Mouse (Mus musculus): Measurements from ENCODE around the gene AU040320. TPM values are rescaled to one million over a fixed set of nuclear protein-coding genes. Genes with fewer than 3 reads are reported as not detected.

Gene AU040320
- polyA plus RNA-seq, 1 experiment: 43.6 TPM

DNA sequence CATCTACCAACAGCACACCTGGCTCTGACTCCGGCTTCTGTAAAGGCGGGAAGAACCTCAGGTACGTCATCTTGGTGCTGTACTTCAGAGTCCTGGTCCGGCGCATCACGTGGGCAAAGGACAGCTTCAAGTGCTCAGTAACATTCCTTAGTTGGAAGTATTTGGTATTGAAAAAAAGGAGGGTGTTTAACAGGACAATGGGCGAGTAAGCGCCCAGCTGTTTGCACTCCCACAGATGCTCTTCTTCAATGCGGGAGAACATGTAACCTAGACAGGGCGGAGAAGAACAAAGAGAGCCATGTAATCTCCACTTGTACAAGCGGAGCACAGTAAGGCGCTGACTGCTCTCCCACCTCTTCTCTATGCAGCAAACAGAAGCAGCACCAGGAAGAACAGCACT, 115.4 kb downstream of the AU040320 start:
- no peaks in the 10 kb centered on the region for H3K4me1 ChIP-seq (ENCODE audit: control insufficient read depth, insufficient read depth, low read length)
- no peak for TF ChIP-seq POLR2A (IDR thresholded peaks at IDR 0.05; ENCODE audit: extremely low read depth, insufficient read depth, low read length)
- no peak for TF ChIP-seq CTCF (IDR thresholded peaks at IDR 0.05; ENCODE audit: extremely low read depth, insufficient read depth, low read length)
- no peak overlapping the region for H3K4me3 ChIP-seq (ENCODE audit: insufficient read depth, low read length)
- no peak overlapping the region for H3K27ac ChIP-seq (ENCODE audit: insufficient read depth, low read length)

GRCm38 (mm10) chr4:126872717-126873116, 119.4 kb downstream of the AU040320 start:
- Histone ChIP-seq H3K4me3 (ENCODE audit: insufficient read depth, low read length) (no peak overlapping the region), H3K4me1 (ENCODE audit: control insufficient read depth, insufficient read depth, low read length) (no peaks in the 10 kb centered on the region), H3K27ac (ENCODE audit: insufficient read depth, low read length) (no peak overlapping the region)
- TF ChIP-seq POLR2A (IDR thresholded peaks at IDR 0.05; ENCODE audit: extremely low read depth, insufficient read depth, low read length) (no peak), CTCF (IDR thresholded peaks at IDR 0.05; ENCODE audit: extremely low read depth, insufficient read depth, low read length) (no peak)

DNA sequence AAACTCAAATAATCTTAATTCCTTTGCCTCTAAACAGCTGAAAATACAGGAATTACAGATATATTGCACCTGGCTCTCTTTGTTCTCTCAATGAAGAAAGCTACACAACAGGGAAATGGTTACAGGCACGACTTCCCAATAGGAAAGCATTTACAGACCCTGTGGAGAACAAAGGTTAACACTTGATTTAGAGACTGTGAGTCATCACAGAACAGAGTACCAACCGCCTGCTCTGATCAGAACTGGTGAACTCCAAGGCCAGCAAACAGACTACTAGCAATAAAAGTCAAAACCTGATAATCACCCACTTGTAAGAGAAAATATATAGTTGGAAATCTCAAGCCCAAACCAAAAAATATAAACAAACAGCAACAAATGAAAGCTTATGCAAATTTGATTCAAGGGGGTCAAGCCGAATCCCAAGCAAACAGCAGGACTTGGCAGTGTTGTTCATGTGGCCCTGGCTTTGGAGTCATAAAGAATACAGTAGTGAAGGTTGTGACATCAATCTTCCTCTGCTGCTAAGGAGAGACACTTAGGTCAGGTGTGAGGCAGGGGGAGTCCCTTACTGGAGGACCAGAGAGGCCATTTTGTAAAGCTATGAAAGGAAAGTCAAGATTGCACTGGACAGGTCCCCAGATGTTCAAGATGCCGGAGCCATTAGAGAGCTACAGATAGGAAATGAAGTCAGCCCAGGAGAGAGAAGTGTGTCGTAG, 126.4 kb downstream of the AU040320 start:
- TF ChIP-seq CTCF (IDR thresholded peaks at IDR 0.05; ENCODE audit: extremely low read depth, insufficient read depth, low read length) (no peak), POLR2A (IDR thresholded peaks at IDR 0.05; ENCODE audit: extremely low read depth, insufficient read depth, low read length) (no peak)
- no peaks in the 10 kb centered on the region for H3K4me1 ChIP-seq (ENCODE audit: control insufficient read depth, insufficient read depth, low read length)
- H3K4me3 ChIP-seq (ENCODE audit: insufficient read depth, low read length): no peak overlapping the region
- no peak overlapping the region for H3K27ac ChIP-seq (ENCODE audit: insufficient read depth, low read length)

DNA sequence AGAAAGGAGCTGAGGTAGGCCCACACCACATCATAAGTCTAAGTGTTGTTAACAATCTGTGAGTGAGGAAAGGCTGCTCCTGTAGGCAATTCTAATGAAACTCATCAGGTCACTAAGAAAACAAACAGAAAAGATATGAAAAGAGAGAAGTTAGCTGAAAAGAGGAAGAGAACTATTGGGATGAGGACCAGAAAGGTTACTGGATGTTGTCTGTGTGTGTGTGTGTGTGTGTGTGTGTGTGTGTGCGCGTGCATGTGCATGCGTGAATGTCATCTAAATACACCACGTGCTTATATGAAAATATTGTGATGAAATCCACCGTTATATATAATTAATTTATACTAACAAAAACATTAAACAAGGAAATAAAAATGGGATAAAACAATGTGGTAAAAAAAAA, 130.3 kb downstream of the AU040320 start:
- no peak overlapping the region for H3K4me3 ChIP-seq (ENCODE audit: insufficient read depth, low read length)
- no peak overlapping the region for H3K27ac ChIP-seq (ENCODE audit: insufficient read depth, low read length)
- no peaks in the 10 kb centered on the region for H3K4me1 ChIP-seq (ENCODE audit: control insufficient read depth, insufficient read depth, low read length)
- no peak for TF ChIP-seq POLR2A (IDR thresholded peaks at IDR 0.05; ENCODE audit: extremely low read depth, insufficient read depth, low read length)
- no peak for TF ChIP-seq CTCF (IDR thresholded peaks at IDR 0.05; ENCODE audit: extremely low read depth, insufficient read depth, low read length)

DNA sequence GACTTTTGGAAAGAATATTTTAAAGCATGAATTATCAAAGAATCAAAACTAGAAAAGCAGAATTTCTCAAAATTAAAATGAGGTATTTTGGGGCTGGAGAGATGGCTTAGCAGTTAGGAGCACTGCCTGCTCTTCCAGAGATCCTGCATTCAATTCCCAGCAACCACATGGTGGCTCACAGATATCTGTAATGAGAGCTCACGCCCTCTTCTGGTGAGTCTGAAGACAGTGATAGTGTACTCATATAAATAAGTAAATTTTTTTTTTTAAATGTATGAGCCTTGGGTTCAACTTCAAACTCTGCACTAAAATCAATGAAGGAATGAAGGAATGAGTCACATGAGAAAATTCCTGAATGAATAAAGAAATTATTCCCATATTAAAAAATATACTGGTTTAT, 132.6 kb downstream of the AU040320 start:
- Histone ChIP-seq H3K4me1 (ENCODE audit: control insufficient read depth, insufficient read depth, low read length) (no peaks in the 10 kb centered on the region), H3K4me3 (ENCODE audit: insufficient read depth, low read length) (no peak overlapping the region), H3K27ac (ENCODE audit: insufficient read depth, low read length) (no peak overlapping the region)
- no peak for TF ChIP-seq CTCF (IDR thresholded peaks at IDR 0.05; ENCODE audit: extremely low read depth, insufficient read depth, low read length)
- TF ChIP-seq POLR2A (IDR thresholded peaks at IDR 0.05; ENCODE audit: extremely low read depth, insufficient read depth, low read length): no peak

GRCm38 (mm10) chr4:126889879-126890278, 136.5 kb downstream of the AU040320 start:
- TF ChIP-seq CTCF (IDR thresholded peaks at IDR 0.05; ENCODE audit: extremely low read depth, insufficient read depth, low read length) (no peak), POLR2A (IDR thresholded peaks at IDR 0.05; ENCODE audit: extremely low read depth, insufficient read depth, low read length) (no peak)
- Histone ChIP-seq H3K4me3 (ENCODE audit: insufficient read depth, low read length) (no peak overlapping the region), H3K27ac (ENCODE audit: insufficient read depth, low read length) (no peak overlapping the region), H3K4me1 (ENCODE audit: control insufficient read depth, insufficient read depth, low read length) (no peaks in the 10 kb centered on the region)

Other genes starting within 250 kb of the AU040320 start
- 5.6 and 6.5 TPM in 2 replicates for gene Ago4, start 220.1 kb upstream of the AU040320 start, polyA plus RNA-seq (2012; rRNA removed)
- 0.62 and 0.77 TPM in 2 replicates for gene Clspn, start 196.6 kb upstream of the AU040320 start, polyA plus RNA-seq (2012; rRNA removed)
- 63.3 and 63.5 TPM in 2 replicates for gene 5730409E04Rik, start 143.7 kb upstream of the AU040320 start, polyA plus RNA-seq (2012; rRNA removed)
- 154 and 166 TPM in 2 replicates for gene Psmb2, start 75.9 kb upstream of the AU040320 start, polyA plus RNA-seq (2012; rRNA removed)
- not detected in 2 replicates for gene Tfap2e, start 17.3 kb upstream of the AU040320 start, polyA plus RNA-seq (2012; rRNA removed)
- 896 and 954 TPM in 2 replicates for gene Ncdn, start 106 bp upstream of the AU040320 start, polyA plus RNA-seq (2012; rRNA removed)
- gene Zmym4, start 214.6 kb downstream of the AU040320 start, polyA plus RNA-seq (2012; rRNA removed): 22.2 and 22.4 TPM in 2 replicates

Measured in cortical plate, adult 2 months (tissue).